Mouse (Mus musculus): Measurements from ENCODE around the gene Tcea3.

DNA sequence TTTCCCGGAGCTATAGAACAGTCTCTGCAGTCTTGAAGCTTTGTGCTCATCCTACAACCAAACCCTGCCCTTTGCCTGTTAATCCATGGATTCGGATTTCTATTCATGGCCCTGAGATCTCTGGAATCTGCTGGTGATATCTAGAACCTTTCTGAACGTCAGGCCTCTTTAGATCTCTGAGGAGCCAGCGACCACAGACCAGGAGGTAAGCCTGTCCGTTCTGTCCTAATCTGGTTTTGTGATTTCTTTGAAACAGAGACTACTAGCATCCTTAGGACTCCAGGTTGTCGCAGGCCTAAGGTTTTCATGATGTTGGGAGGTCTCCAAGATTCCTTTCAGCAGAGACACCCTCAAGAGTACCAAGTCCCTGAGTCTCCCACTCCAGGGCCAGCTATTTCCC lies 37.4 kb downstream of the Tcea3 start:
- TF ChIP-seq CTCF (conservative IDR thresholded peaks at IDR 0.05; ENCODE audit: low read length) (no peak), NANOG (IDR thresholded peaks at IDR 0.05; ENCODE audit: borderline replicate concordance, low read length) (no peak), POU5F1 (IDR thresholded peaks at IDR 0.05; ENCODE audit: borderline replicate concordance, low read length) (no peak)
